In genomic region chr6:114901321-114901824, GRCm38 (mm10) we compare ENCODE assay signal across 7 mouse cellular contexts.
DNase-seq lines count a peak whose midpoint lies in the region; ATAC-seq and TF ChIP-seq lines count a peak whose summit lies in the region.

No protein-coding gene starts in this region.

- DNase-seq in Muller cell, postnatal 12 days (ENCODE audit: inconsistent ontology term), result peak; percentile 62
- peak; percentile 37 for DNase-seq in naive thymus-derived CD4-positive, alpha-beta T cell, adult 2 months (ENCODE audit: low read depth)
- DNase-seq in frontal cortex, postnatal 14 days (ENCODE audit: low spot score in 2 of 2), result no peak
- no peak for DNase-seq in frontal cortex, adult 2 months (ENCODE audit: extremely low spot score in 1 of 2, low spot score in 1 of 2)

- H3K4me2 ChIP-seq in heart, embryonic 14.5 days (ENCODE audit: low read length), result peak overlapping the region; percentile 61
- H3K4me2 ChIP-seq in liver, embryonic 12.5 days, result peak overlapping the region; percentile 72

- H3K36me3 ChIP-seq in heart, embryonic 14.5 days (ENCODE audit: control insufficient read depth, insufficient read depth, low read length), result peaks cover 31% of the 10 kb centered on the region; the same call in 1 of the 2 replicates
- H3K36me3 ChIP-seq in liver, embryonic 12.5 days, result peaks cover 8% of the 10 kb centered on the region; the same call in 1 of the 2 replicates

- H3K9me3 ChIP-seq in heart, embryonic 14.5 days (ENCODE audit: control insufficient read depth, low read length), result no peaks in the 10 kb centered on the region
- H3K9me3 ChIP-seq in liver, embryonic 12.5 days (replicated peaks), result no peaks in the 10 kb centered on the region

- no peak overlapping the region for H3K4me3 ChIP-seq in bone marrow, adult 2 months (replicated peaks; ENCODE audit: control insufficient read depth, low read depth, low read length)
- H3K4me3 ChIP-seq in heart, embryonic 14.5 days (ENCODE audit: control insufficient read depth in 1 of 2, insufficient read depth in 1 of 2, low read depth in 1 of 2, low read length in 2 of 2), result peak overlapping the region in 1 of 2 experiments; percentile 9; a peak in 1 of 4 replicates
- H3K4me3 ChIP-seq in liver, embryonic 12.5 days, result peak overlapping the region; percentile 31

- WGBS in bone marrow, adult 2 months, result 48% methylated on average over 12 of the region's 12 CpGs
- under 1% methylated on average over 12 of the region's 12 CpGs for WGBS in heart, embryonic 14.5 days
- 4% methylated on average over 12 of the region's 12 CpGs for WGBS in liver, embryonic 12.5 days (ENCODE audit: insufficient replicate concordance)

- H3K4me1 ChIP-seq in bone marrow, adult 2 months (ENCODE audit: control insufficient read depth, insufficient read depth, low read length), result peaks cover 9% of the 10 kb centered on the region; the same call in 1 of the 2 replicates
- H3K4me1 ChIP-seq in heart, embryonic 14.5 days (ENCODE audit: control insufficient read depth in 2 of 2, insufficient read depth in 2 of 2, low read length in 2 of 2), result peaks cover 47 to 88% of the 10 kb centered on the region in 2 experiments
- peaks cover 85% of the 10 kb centered on the region for H3K4me1 ChIP-seq in liver, embryonic 12.5 days

- no peaks in the 10 kb centered on the region for H3K27me3 ChIP-seq in heart, embryonic 14.5 days (ENCODE audit: control insufficient read depth, insufficient read depth, low read length)
- H3K27me3 ChIP-seq in liver, embryonic 12.5 days (replicated peaks), result no peaks in the 10 kb centered on the region

- peak overlapping the region; percentile 59 for H3K9ac ChIP-seq in heart, embryonic 14.5 days (ENCODE audit: low read length)
- H3K9ac ChIP-seq in liver, embryonic 12.5 days, result peak overlapping the region; percentile 66

- ATAC-seq in heart, embryonic 14.5 days (ENCODE audit: insufficient number of reproducible peaks, insufficient read depth, low FRiP score, low read depth), result peak; percentile 69
- peak; percentile 90 for ATAC-seq in liver, embryonic 12.5 days

- TF ChIP-seq POLR2A in bone marrow, adult 2 months (IDR thresholded peaks at IDR 0.05; ENCODE audit: borderline replicate concordance, control insufficient read depth, low read depth, low read length), result no peak

- TF ChIP-seq CTCF in bone marrow, adult 2 months (IDR thresholded peaks at IDR 0.05; ENCODE audit: control insufficient read depth, insufficient read depth, low read length), result no peak

- peak overlapping the region; percentile 53; the same call in 1 of the 2 replicates for H3K27ac ChIP-seq in bone marrow, adult 2 months (ENCODE audit: control insufficient read depth, insufficient read depth, low read depth, low read length, poor library complexity)
- peak overlapping the region; percentile 69 to 86 for H3K27ac ChIP-seq in heart, embryonic 14.5 days (replicated peaks in 1 of 2; ENCODE audit: control insufficient read depth in 1 of 2, insufficient read depth in 1 of 2, low read depth in 2 of 2, low read length in 2 of 2)
- H3K27ac ChIP-seq in liver, embryonic 12.5 days, result peak overlapping the region; percentile 94

Comparison
In these comparisons a context has a peak if more than half of its experiments do, and no peak if none do; other contexts are left out.
1. DNase-seq: peak in Muller cell, postnatal 12 days (single experiment) and naive thymus-derived CD4-positive, alpha-beta T cell, adult 2 months (single experiment); none in frontal cortex, postnatal 14 days (0 of 2) and frontal cortex, adult 2 months (0 of 2).
2. Peak in every context shown above with its lines, with median percentiles within 50 percentile points of each other: H3K27ac ChIP-seq.